Mouse (Mus musculus): ENCODE data around the gene Gpank1.

DNA sequence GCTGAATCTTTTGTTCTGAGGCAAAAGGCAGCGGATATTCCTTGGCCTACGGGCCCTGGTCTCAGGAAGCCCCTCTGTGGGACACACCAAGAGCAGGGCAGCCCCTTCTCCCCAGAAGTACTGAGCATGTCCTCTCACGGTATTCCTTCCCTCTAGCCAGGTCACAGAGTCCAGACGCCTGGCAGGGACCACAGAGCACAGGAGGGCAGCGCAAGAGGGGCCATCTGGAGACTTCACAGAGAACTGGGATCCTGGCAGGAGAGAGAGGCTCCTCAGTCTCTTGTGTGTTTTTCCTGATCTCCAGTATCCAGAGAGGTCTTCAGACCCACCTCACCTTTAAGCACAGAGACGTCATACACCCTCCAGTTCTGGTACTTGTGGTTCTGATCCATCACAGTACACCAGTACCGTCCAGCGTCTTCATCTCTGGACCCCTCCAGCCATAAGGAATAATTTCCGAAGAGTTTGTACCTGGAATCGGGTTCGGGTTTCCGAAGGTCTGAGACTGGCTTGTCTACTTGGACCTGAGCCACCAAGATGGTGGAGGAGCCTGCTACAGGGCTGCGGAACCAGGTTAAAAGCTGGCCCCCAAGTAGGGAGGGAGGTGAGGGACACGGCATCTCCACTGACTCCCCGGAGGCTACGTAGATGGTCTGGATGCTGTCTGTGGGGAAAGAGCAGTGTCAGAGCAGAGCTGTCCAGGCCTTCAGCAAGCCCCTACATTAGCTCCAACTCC, 38.2 kb upstream of the Gpank1 start:
- no peak for TF ChIP-seq CTCF (IDR thresholded peaks at IDR 0.05; ENCODE audit: extremely low read depth, insufficient read length, insufficient replicate concordance, low read depth, low read length)
- TF ChIP-seq POLR2A (IDR thresholded peaks at IDR 0.05; ENCODE audit: low read depth, low read length): no peak
